Mouse (Mus musculus) inflammation-experienced regulatory T-cells, adult 6 months (primary cell): ENCODE results near the gene Ccdc59. TPM values are rescaled to one million over a fixed set of nuclear protein-coding genes. Genes with fewer than 3 reads are reported as not detected.

Experiments used
- ATAC-seq: one replicate; pipeline ENCODE4 v1.8.0; 2017
- polyA plus RNA-seq, 3 experiments: library from polyadenylated mRNA; unstranded; fragments of 100-300 nt; shearing (Covaris generic); gene quantifications; one replicate each; pipeline ENCODE4 v1.2.1; 2017

Gene Ccdc59
- polyA plus RNA-seq, result 10 to 100 TPM; 63.7 to 67.7 (median 66.1) TPM

DNA sequence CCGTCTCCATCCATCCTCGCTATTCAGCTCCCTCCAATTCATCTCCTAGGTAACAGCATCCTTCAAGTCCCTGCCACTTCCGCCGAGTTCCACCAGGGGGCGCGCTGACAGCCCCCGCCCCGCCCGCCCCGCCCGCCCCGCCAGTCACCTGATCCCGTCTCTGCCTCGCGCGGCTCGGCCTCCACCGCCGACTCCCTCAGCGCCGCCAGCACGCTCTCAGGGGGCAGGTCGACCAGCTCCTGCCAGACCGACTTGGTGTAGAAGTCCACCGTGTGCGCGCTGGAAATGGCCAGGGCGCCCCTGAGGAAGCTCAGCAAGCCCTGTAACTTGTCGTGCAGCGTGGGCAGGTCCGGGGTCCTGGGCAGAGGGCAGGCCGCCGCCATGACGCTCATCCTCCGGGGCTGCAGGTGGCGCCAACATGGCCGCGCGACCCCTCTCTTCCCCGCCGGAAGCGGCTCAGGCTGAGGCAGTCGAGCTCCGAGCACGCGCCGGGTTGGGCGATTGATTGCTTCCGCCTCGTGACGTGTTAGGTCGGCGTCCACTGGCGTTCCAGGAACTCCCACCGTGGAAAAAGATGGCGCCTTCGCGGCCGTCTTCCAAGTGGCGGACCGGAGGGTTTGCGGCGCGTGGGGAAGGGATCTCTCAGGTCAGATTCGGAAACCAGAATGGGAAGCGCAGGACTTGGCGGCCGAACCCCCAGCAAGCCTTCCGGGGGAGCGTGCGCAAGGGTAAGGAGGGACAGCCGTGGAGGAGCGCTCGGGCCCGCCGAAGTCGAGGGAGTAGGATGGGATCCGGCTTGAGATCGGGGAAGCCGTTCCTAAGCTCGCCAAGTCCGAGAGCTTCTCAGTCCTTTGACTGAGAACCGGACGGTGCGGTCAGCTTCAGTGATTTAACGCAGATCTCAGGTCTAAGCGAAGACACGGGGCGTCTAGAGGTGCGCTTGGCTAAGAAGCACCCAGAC, at the start of gene Ccdc59, which contains the start of gene Mettl25:
TSS of gene Ccdc59 (plus strand) at position 140 of the 961 bp plus-strand sequence.
TSS of gene Mettl25 (minus strand) at position 453 of the 961 bp plus-strand sequence.
- ATAC-seq, result peak; percentile 92

DNA sequence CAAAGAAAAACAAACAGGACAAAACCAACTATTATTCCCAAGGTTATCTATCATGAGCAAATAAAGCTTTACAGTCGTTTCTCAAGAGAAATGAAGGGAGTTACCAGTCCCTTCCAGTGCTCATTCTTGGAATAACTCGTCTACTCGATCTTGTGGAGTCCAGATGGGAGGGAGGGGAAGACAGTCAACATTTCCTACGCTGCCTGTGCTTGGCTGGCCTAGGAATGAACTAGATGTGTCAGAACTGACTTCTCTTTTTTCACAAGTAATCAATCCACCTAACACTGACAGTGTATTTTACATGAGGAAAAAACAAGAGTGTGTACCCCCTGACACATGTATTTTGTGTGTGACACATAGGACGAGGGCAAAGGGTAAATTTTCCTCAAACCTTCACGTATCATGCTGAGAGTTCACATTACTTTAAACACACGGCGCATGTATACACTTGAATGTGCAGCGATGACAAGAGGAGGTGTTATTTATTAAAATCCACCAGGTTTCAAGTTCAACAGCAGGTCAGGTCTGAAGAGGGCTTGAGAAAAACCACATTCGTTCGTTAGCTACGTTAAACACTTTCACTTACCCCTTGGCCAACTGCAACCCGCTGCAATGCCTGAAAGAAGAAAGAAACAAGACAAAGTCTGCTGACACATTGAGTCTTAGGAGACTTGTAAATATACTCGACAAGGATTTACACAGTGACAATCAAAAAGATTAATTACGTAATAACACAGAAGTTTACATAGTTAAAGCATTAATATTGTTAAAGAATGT, 46.9 kb upstream of the Ccdc59 start:
- no peak for ATAC-seq

DNA sequence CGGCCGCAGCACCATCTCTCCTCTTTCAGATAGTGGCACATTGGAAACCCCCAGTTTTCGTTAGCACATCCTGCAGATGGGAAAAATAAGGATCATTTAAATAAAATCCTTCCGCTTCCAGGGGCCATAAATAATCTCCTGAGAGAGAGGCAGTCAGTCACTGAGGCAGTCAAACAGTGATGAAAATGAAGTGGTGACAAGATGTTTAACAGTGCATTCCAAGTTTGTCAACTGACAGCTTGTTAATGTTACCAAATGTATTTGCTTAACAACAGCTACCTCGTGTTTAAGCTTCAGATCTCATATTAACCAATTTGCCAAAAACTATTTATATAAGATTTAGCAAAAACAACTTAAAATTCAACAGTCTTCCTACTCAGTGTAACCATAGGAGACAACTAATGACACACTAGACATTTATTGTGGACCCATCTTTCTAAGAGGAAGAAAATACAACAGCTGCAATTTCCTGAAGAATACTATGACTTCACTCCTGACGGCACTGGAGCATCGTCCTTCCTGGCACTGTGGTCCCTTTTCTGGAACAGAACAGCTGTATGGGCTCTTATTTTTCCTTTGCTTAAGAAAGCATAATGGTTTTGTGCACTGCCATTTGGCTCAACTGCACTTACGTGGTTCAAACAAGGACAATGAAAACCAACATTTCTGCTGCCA, 43.5 kb upstream of the Ccdc59 start:
- ATAC-seq, result no peak

DNA sequence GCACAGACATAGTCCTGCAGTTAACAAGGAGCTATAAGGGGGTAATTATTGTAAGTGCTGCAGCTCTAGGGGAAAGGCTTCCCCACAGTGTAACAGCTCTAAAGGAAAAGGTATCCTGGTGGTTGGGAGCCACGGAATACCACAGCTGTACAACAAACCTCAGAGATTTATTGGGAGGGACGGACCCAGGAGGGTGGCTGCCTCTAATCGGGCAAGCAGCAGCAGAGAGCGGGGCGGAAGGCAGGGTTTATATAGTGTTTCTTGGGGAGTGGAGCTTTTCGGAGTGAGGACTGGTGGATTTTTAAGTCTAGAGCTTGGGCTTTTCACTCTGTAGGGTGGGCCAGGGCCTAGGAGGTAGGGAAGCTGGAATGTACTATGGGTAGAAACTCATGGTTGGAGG, 39.7 kb upstream of the Ccdc59 start:
- ATAC-seq, result no peak

DNA sequence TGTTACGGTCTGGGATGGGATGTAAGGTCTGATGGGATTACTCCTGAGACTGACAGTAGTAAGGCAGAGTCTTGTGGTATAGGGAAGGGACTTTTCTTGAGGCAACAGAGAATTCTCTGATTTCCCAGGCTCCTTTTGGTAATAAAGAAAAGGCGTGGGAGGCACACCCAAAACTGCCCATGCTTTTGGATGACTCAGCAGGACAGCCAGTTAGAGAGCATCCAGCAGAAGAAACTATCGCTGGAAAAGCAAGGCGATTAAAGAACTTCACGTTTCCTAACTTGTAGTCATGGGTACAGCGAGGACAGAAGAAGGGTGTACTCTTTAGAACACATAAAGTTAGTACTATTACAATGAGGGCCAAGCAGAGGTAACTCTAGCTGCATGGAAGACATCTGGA, 38.7 kb upstream of the Ccdc59 start:
- ATAC-seq, result no peak

DNA sequence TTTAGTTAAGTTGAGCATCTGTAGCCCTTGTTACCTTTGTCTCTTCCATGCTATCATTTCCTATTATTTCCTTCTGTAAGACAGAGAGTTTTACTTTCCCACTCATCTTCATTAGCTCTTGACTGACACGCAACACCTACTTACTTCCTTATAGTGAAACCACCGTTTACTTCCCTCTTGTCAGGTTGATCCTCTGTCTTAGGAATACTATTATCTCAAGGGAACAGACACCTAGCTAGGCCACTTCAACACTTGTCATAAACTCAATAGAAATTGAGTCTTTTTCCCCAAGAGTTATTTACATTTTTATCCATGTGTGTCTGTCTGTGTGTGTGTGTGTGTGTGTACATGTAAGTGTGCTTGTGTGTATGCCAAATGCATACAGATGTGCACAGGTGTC, 37.4 kb upstream of the Ccdc59 start:
- no peak for ATAC-seq

DNA sequence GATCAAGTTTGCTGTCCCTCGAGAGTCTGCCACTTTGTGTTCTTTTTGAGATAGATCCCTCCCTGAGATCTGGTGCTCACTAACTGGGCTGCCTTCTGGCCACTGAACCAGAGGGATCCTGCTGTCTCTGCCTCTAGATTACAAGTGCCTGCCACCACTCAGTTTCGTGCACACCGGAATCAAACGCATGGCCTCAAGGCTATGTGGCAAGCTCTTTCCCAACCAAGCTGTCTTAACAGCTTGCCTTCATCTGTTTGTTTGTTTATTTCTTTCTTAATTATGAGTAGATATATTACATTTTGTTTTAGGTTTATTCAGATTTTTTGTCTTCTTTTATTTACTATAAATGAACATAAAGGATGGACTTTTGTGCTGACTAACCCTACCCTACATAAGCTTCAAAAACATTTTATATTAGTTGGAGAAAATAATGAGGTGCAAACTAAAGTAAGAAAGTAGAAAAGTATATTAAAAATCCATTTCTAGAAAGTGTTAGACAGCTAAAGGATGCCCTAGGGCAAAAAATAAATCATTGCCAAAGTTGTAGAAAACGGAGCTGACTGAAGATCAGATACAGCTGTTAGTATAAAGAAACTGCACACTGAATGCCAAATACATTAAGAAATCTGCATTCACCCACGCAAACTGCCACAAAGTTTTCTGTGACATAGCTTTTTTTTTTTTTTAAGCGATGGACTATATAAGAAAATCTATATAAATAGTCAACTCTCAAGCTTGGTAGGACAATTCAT, 34.4 kb upstream of the Ccdc59 start:
- ATAC-seq, result no peak

DNA sequence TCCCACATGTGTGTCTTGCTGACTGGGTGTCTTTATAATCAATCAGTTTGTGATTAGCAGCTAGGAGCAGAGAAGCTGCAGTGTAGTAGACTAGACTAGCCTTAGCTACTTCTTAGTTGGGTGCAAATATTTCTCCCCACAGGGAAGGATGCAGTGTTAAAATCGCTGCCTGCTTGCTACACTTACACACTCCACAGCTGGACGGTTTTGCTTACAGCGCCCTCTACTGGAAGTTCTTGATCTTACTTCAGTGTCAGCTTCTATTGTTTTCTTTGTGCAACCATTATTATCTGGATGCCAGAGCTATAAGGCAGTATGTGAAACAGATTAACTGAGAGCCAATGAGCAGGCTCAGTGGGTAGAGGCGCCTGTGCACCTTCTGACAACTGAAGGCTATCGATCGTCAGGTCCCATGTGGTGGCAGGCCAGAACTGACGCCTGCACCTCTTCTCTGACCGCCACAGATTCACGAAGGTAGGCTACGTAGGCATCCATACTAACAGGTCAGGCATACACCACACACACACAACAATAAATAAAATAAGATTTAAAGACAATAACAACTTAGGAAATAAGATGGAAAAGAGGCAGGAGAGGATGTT, 6.1 kb upstream of the Ccdc59 start:
- ATAC-seq, result peak; percentile 79

DNA sequence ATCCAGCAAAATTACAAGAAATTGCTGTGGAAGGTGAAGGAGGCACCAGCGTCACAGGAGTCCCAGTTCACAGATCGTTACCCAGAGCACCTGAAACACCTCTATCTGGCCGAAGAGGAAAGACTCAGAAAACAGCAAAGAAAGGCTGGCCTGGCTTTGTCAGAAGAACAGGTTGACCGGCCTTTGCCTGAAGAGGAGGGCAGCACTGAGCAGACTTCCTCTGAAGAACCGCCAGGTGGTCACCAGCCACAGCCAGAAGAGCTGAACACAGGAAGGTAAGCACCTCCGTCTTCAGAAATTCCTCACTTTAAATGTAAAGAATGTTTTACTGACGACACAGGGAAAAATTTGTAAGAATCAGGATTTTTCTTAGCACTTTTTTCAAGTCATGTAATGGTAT, 1.7 kb downstream of the Ccdc59 start:
- no peak for ATAC-seq

DNA sequence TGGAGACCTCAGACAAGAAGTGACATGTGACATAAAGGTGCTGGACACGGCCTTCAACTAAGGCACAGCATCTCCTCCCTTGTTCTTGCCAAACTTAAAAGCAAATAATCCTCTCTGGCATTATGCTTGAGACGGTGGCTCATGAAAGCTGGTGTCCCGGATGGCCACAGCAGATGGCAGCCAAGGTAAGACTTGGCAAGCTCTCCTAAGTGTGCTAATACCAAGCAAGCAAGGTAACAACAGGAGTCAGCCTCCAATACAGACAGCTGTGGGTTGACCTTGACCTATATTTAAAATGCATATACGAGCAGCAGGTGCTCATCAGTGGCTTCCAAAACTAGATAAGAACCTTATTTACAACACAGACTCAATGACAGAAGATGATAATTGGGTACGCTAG, 9.4 kb downstream of the Ccdc59 start:
- ATAC-seq, result no peak

DNA sequence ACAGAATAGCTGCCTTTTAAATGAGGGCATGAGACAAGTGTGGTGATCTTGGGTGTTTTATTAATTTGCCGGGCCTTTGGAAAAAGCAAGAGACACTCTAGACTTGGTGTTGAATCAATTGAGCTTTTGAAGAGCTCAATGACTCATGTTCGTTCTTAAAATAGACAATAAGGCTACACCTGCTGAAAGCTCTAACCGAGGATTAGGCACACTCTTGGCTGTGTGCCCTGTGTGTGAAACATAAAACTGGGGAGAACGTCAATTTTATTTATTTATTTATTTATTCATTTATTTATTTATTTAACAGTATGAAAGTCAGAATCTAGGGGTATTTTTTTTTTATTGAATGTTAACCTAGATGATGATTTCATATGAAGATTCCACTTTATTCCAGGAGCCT, 10.3 kb downstream of the Ccdc59 start:
- no peak for ATAC-seq

DNA sequence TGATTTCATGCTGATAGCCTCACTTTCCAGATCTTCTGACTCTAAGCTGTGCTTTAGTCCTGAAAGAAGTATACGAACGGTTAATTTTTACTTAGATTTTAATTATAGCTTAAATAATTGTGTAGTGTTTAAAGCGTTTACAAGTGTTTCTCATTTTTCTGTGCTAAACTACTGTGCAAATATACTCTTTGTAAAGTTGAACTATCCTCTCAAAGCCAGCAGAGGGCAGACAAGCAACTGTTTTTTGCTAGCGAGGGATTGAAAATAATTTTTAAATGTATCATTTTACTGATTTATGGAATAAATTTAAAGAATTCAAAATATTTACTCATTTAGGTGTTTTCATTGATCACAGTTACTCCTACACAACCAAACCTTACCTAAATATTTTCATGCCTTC, 26.4 kb downstream of the Ccdc59 start:
- no peak for ATAC-seq

Other genes starting within 250 kb of the Ccdc59 start
- 1 to 10 TPM; 4.7 to 6.4 (median 4.8) TPM for gene Mettl25, start 313 bp downstream of the Ccdc59 start, polyA plus RNA-seq